Comparison of ENCODE assay signal across 8 mouse cellular contexts in the genomic region with DNA sequence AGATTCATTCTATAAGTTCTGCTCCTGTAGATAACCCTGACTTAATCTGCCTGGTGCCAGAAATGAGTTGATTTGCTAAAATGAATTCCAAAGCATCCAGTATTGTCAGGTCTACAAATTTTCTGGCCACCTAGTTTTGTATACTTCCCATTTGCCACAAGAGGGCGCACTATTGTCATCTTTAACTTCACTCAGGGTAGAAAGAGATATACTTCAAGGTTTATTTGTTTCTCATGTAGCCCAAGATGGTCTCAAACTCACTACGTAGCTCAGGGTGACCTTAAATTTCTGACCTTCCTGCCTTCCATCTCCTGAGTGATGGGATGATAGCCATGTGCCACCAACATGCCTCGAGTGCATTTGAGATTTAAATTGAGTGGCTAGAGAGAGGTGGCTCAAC. TPM values are rescaled to one million over a fixed set of nuclear protein-coding genes. Genes with fewer than 3 reads are reported as not detected.
DNase-seq lines count a peak whose midpoint lies in the region; ATAC-seq lines count a peak whose summit lies in the region.

No protein-coding gene starts in this region.

- no peaks in the 10 kb centered on the region for H3K36me3 ChIP-seq in embryonic facial prominence, embryonic 11.5 days (replicated peaks; ENCODE audit: control insufficient read depth, insufficient read depth, low read depth, low read length)
- no peaks in the 10 kb centered on the region for H3K36me3 ChIP-seq in embryonic facial prominence, embryonic 10.5 days (replicated peaks)
- no peaks in the 10 kb centered on the region for H3K36me3 ChIP-seq in midbrain, embryonic 14.5 days (ENCODE audit: control insufficient read depth, insufficient read depth, low read length)
- no peaks in the 10 kb centered on the region for H3K36me3 ChIP-seq in midbrain, embryonic 15.5 days (replicated peaks)

- ATAC-seq in embryonic facial prominence, embryonic 11.5 days (replicated peaks; ENCODE audit: insufficient number of reproducible peaks, low FRiP score, low TSS enrichment, low read depth) = no peak
- ATAC-seq in midbrain, embryonic 14.5 days (ENCODE audit: low FRiP score, low TSS enrichment) = no peak
- ATAC-seq in midbrain, embryonic 15.5 days (replicated peaks) = no peak
- peak; percentile 76 for ATAC-seq in erythroblast, adult 5-6 weeks (replicated peaks; ENCODE audit: low FRiP score, poor library complexity, severe bottlenecking)
- peak; percentile 36 for ATAC-seq in megakaryocyte-erythroid progenitor cell, adult 5-6 weeks (replicated peaks; ENCODE audit: low FRiP score, low TSS enrichment, poor library complexity, severe bottlenecking)

- no peaks in the 10 kb centered on the region for H3K4me1 ChIP-seq in embryonic facial prominence, embryonic 11.5 days (ENCODE audit: control insufficient read depth, insufficient read depth, low read length)
- H3K4me1 ChIP-seq in embryonic facial prominence, embryonic 10.5 days = peaks cover 12% of the 10 kb centered on the region
- no peaks in the 10 kb centered on the region for H3K4me1 ChIP-seq in midbrain, embryonic 14.5 days (ENCODE audit: control insufficient read depth, insufficient read depth, low read length)
- H3K4me1 ChIP-seq in midbrain, embryonic 15.5 days = no peaks in the 10 kb centered on the region

- no peaks in the 10 kb centered on the region for H3K27me3 ChIP-seq in embryonic facial prominence, embryonic 11.5 days (ENCODE audit: control insufficient read depth, insufficient read depth, low read length)
- H3K27me3 ChIP-seq in embryonic facial prominence, embryonic 10.5 days (replicated peaks; ENCODE audit: low read depth, poor library complexity, severe bottlenecking) = no peaks in the 10 kb centered on the region
- no peaks in the 10 kb centered on the region for H3K27me3 ChIP-seq in midbrain, embryonic 14.5 days (ENCODE audit: control insufficient read depth, insufficient read depth, low read length)
- H3K27me3 ChIP-seq in midbrain, embryonic 15.5 days (replicated peaks) = no peaks in the 10 kb centered on the region

- no peak overlapping the region for H3K4me2 ChIP-seq in embryonic facial prominence, embryonic 11.5 days (ENCODE audit: low read depth, low read length)
- H3K4me2 ChIP-seq in midbrain, embryonic 14.5 days (ENCODE audit: low read length) = no peak overlapping the region
- no peak overlapping the region for H3K4me2 ChIP-seq in midbrain, embryonic 15.5 days

- H3K9me3 ChIP-seq in embryonic facial prominence, embryonic 11.5 days (replicated peaks; ENCODE audit: control insufficient read depth, low read length) = no peaks in the 10 kb centered on the region
- no peaks in the 10 kb centered on the region for H3K9me3 ChIP-seq in embryonic facial prominence, embryonic 10.5 days
- no peaks in the 10 kb centered on the region for H3K9me3 ChIP-seq in midbrain, embryonic 14.5 days (ENCODE audit: control insufficient read depth, low read length)
- no peaks in the 10 kb centered on the region for H3K9me3 ChIP-seq in midbrain, embryonic 15.5 days

- H3K27ac ChIP-seq in embryonic facial prominence, embryonic 11.5 days (replicated peaks; ENCODE audit: low read depth, low read length) = no peak overlapping the region
- no peak overlapping the region for H3K27ac ChIP-seq in embryonic facial prominence, embryonic 10.5 days (replicated peaks)
- H3K27ac ChIP-seq in midbrain, embryonic 14.5 days (replicated peaks; ENCODE audit: low read depth, low read length) = no peak overlapping the region
- no peak overlapping the region for H3K27ac ChIP-seq in midbrain, embryonic 15.5 days

- peak; percentile 85 for DNase-seq in embryonic facial prominence, embryonic 11.5 days (ENCODE audit: low spot score)
- DNase-seq in embryonic facial prominence, embryonic 10.5 days (ENCODE audit: low spot score) = no peak
- DNase-seq in midbrain, embryonic 14.5 days = peak; percentile 84
- DNase-seq in adrenal gland, adult 8-10 months = no peak
- no peak for DNase-seq in urinary bladder, postnatal 25 days (ENCODE audit: low spot score)

- WGBS in embryonic facial prominence, embryonic 11.5 days = 32% methylated on average over 3 of the region's 3 CpGs
- 32% methylated on average over 3 of the region's 3 CpGs for WGBS in embryonic facial prominence, embryonic 10.5 days
- 36% methylated on average over 3 of the region's 3 CpGs for WGBS in midbrain, embryonic 14.5 days
- 32% methylated on average over 3 of the region's 3 CpGs for WGBS in midbrain, embryonic 15.5 days

- no peak overlapping the region for H3K9ac ChIP-seq in embryonic facial prominence, embryonic 11.5 days (replicated peaks; ENCODE audit: low read length)
- no peak overlapping the region for H3K9ac ChIP-seq in midbrain, embryonic 14.5 days (replicated peaks; ENCODE audit: low read length)
- H3K9ac ChIP-seq in midbrain, embryonic 15.5 days = no peak overlapping the region

- H3K4me3 ChIP-seq in embryonic facial prominence, embryonic 11.5 days (ENCODE audit: low read depth, low read length) = no peak overlapping the region
- H3K4me3 ChIP-seq in embryonic facial prominence, embryonic 10.5 days = no peak overlapping the region
- no peak overlapping the region for H3K4me3 ChIP-seq in midbrain, embryonic 14.5 days (replicated peaks; ENCODE audit: low read depth, low read length)
- no peak overlapping the region for H3K4me3 ChIP-seq in midbrain, embryonic 15.5 days

RNA-seq across cellular contexts. Expression of gene Nqo1, which starts 16.4 kb away (rescaled TPM):
- 13.8 and 15.0 TPM in 2 replicates for polyA plus RNA-seq in embryonic facial prominence, embryonic 11.5 days (2014; fragmentation: Nextera tagmentation; extraction: Ambion mirVana)
- 6.7 and 7.8 TPM in 2 replicates for polyA plus RNA-seq in embryonic facial prominence, embryonic 10.5 days (2016; fragmentation: Nextera tagmentation; extraction: Ambion mirVana)
- 3.2 and 4.6 TPM in 2 replicates for polyA plus RNA-seq in midbrain, embryonic 14.5 days (2014; fragmentation: Nextera tagmentation; extraction: Ambion mirVana)
- 4.1 and 5.5 TPM in 2 replicates for polyA plus RNA-seq in midbrain, embryonic 15.5 days (2015; fragmentation: Nextera tagmentation; extraction: Ambion mirVana)
- total RNA-seq in erythroblast, adult 5-6 weeks (2015; ENCODE audit: low replicate concordance) = 10.2 and 15.0 TPM in 2 replicates
- 10.7 and 17.1 TPM in 2 replicates for total RNA-seq in erythroblast, adult 5-6 weeks (2017; ENCODE audit: low replicate concordance)
- total RNA-seq in megakaryocyte-erythroid progenitor cell, adult 5-6 weeks (2014; fragmentation: Nextera tagmentation) = 30.2 TPM in 2 replicates
- total RNA-seq in megakaryocyte-erythroid progenitor cell, adult 5-6 weeks (2017) = 18.4 and 30.4 TPM in 2 replicates
- 1 to 10 TPM; 5.8 to 8.1 (median 6.9) TPM for total RNA-seq in adrenal gland, adult 8-10 months (2022)

RNA-seq across cellular contexts. Expression of gene Nob1, which starts 38.2 kb away (rescaled TPM):
- 81.9 and 82.4 TPM in 2 replicates for polyA plus RNA-seq in embryonic facial prominence, embryonic 11.5 days (2014; fragmentation: Nextera tagmentation; extraction: Ambion mirVana)
- 104 and 106 TPM in 2 replicates for polyA plus RNA-seq in embryonic facial prominence, embryonic 10.5 days (2016; fragmentation: Nextera tagmentation; extraction: Ambion mirVana)
- polyA plus RNA-seq in midbrain, embryonic 14.5 days (2014; fragmentation: Nextera tagmentation; extraction: Ambion mirVana) = 52.0 and 60.3 TPM in 2 replicates
- 68.0 and 70.0 TPM in 2 replicates for polyA plus RNA-seq in midbrain, embryonic 15.5 days (2015; fragmentation: Nextera tagmentation; extraction: Ambion mirVana)
- 6.5 and 8.2 TPM in 2 replicates for total RNA-seq in erythroblast, adult 5-6 weeks (2015; ENCODE audit: low replicate concordance)
- 2.0 and 6.4 TPM in 2 replicates for total RNA-seq in erythroblast, adult 5-6 weeks (2017; ENCODE audit: low replicate concordance)
- total RNA-seq in megakaryocyte-erythroid progenitor cell, adult 5-6 weeks (2014; fragmentation: Nextera tagmentation) = 78.1 and 79.8 TPM in 2 replicates
- total RNA-seq in megakaryocyte-erythroid progenitor cell, adult 5-6 weeks (2017) = 46.1 and 50.2 TPM in 2 replicates
- 10 to 100 TPM; 29.4 to 33.5 (median 32.5) TPM for total RNA-seq in adrenal gland, adult 8-10 months (2022)

RNA-seq across cellular contexts. Expression of gene Wwp2, which starts 49.5 kb away (rescaled TPM):
- polyA plus RNA-seq in embryonic facial prominence, embryonic 11.5 days (2014; fragmentation: Nextera tagmentation; extraction: Ambion mirVana) = 66.0 and 74.6 TPM in 2 replicates
- polyA plus RNA-seq in embryonic facial prominence, embryonic 10.5 days (2016; fragmentation: Nextera tagmentation; extraction: Ambion mirVana) = 62.2 and 67.5 TPM in 2 replicates
- 38.3 and 50.5 TPM in 2 replicates for polyA plus RNA-seq in midbrain, embryonic 14.5 days (2014; fragmentation: Nextera tagmentation; extraction: Ambion mirVana)
- polyA plus RNA-seq in midbrain, embryonic 15.5 days (2015; fragmentation: Nextera tagmentation; extraction: Ambion mirVana) = 43.0 and 44.3 TPM in 2 replicates
- 114 and 130 TPM in 2 replicates for total RNA-seq in erythroblast, adult 5-6 weeks (2015; ENCODE audit: low replicate concordance)
- total RNA-seq in erythroblast, adult 5-6 weeks (2017; ENCODE audit: low replicate concordance) = 192 and 196 TPM in 2 replicates
- total RNA-seq in megakaryocyte-erythroid progenitor cell, adult 5-6 weeks (2014; fragmentation: Nextera tagmentation) = 39.4 and 53.2 TPM in 2 replicates
- total RNA-seq in megakaryocyte-erythroid progenitor cell, adult 5-6 weeks (2017) = 33.3 and 57.3 TPM in 2 replicates
- total RNA-seq in adrenal gland, adult 8-10 months (2022) = 10 to 100 TPM; 37.7 to 62.9 (median 50.9) TPM

Comparison
In these comparisons a context has a peak if more than half of its experiments do, and no peak if none do; other contexts are left out.
1. DNase-seq: peak in embryonic facial prominence, embryonic 11.5 days (single experiment) and midbrain, embryonic 14.5 days (single experiment); none in embryonic facial prominence, embryonic 10.5 days (single experiment), adrenal gland, adult 8-10 months (single experiment) and urinary bladder, postnatal 25 days (single experiment).
2. ATAC-seq: peak in erythroblast, adult 5-6 weeks (single experiment) and megakaryocyte-erythroid progenitor cell, adult 5-6 weeks (single experiment); none in embryonic facial prominence, embryonic 11.5 days (single experiment), midbrain, embryonic 14.5 days (single experiment) and midbrain, embryonic 15.5 days (single experiment).